Mouse (Mus musculus): Measurements from ENCODE around the gene Taar7b. TPM values are rescaled to one million over a fixed set of nuclear protein-coding genes. Genes with fewer than 3 reads are reported as not detected.

Gene Taar7b
- polyA plus RNA-seq (2016; fragmentation: Nextera tagmentation; extraction: Ambion mirVana), result not detected in 2 replicates

GRCm38 (mm10) chr10:23999639-24000038, at the start of gene Taar7b:
Taar7b (plus strand) TSS chr10:23999939.
- no peak within 1 kb of the TSS for H3K4me2 ChIP-seq
- H3K27ac ChIP-seq, result no peak within 1 kb of the TSS
- 58% methylated on average over 1 of the region's 1 CpGs for WGBS (ENCODE audit: insufficient replicate concordance)
- no peak for ATAC-seq
- H3K36me3 ChIP-seq, result no peaks in the 10 kb centered on the region
- no peaks in the 10 kb centered on the region for H3K27me3 ChIP-seq (replicated peaks)
- no peaks in the 10 kb centered on the region for H3K9me3 ChIP-seq (replicated peaks)
- H3K4me1 ChIP-seq, result no peaks in the 10 kb centered on the region
- H3K4me3 ChIP-seq, result no peak within 1 kb of the TSS
- no peak within 1 kb of the TSS for H3K9ac ChIP-seq

GRCm38 (mm10) chr10:23951714-23952113, 48.0 kb upstream of the Taar7b start:
- Histone ChIP-seq H3K4me3 (no peak overlapping the region), H3K36me3 (no peaks in the 10 kb centered on the region), H3K9me3 (replicated peaks) (no peaks in the 10 kb centered on the region), H3K27ac (no peak overlapping the region), H3K4me1 (no peaks in the 10 kb centered on the region), H3K27me3 (replicated peaks) (no peaks in the 10 kb centered on the region), H3K9ac (no peak overlapping the region), H3K4me2 (no peak overlapping the region)
- no peak for ATAC-seq
- WGBS (ENCODE audit: insufficient replicate concordance), result 64% methylated on average over 6 of the region's 6 CpGs

GRCm38 (mm10) chr10:23959071-23959470, 40.7 kb upstream of the Taar7b start:
- ATAC-seq, result no peak
- H3K4me2 ChIP-seq, result no peak overlapping the region

GRCm38 (mm10) chr10:23960444-23960915, 39.3 kb upstream of the Taar7b start, which contains the start of gene Taar4:
Taar4 (plus strand) TSS chr10:23960494.
- no peaks in the 10 kb centered on the region for H3K36me3 ChIP-seq
- ATAC-seq, result no peak
- H3K4me2 ChIP-seq, result no peak within 1 kb of the TSS
- no peaks in the 10 kb centered on the region for H3K4me1 ChIP-seq
- H3K27me3 ChIP-seq (replicated peaks), result no peaks in the 10 kb centered on the region
- H3K27ac ChIP-seq, result no peak within 1 kb of the TSS
- WGBS (ENCODE audit: insufficient replicate concordance), result 68% methylated on average over 13 of the region's 13 CpGs
- H3K4me3 ChIP-seq, result no peak within 1 kb of the TSS
- H3K9ac ChIP-seq, result no peak within 1 kb of the TSS
- H3K9me3 ChIP-seq (replicated peaks), result no peaks in the 10 kb centered on the region

More at GRCm38 (mm10) chr10:23959071-23959470, 40.7 kb upstream of the Taar7b start:
- H3K27ac ChIP-seq, result no peak overlapping the region
- no peaks in the 10 kb centered on the region for H3K36me3 ChIP-seq
- H3K4me3 ChIP-seq, result no peak overlapping the region
- H3K9ac ChIP-seq, result no peak overlapping the region
- no peaks in the 10 kb centered on the region for H3K9me3 ChIP-seq (replicated peaks)
- H3K4me1 ChIP-seq, result no peaks in the 10 kb centered on the region
- 50% methylated on average over 3 of the region's 3 CpGs for WGBS (ENCODE audit: insufficient replicate concordance)
- no peaks in the 10 kb centered on the region for H3K27me3 ChIP-seq (replicated peaks)

- no peak overlapping the region for H3K27ac ChIP-seq
- no peak overlapping the region for H3K4me2 ChIP-seq
- H3K4me3 ChIP-seq, result no peak overlapping the region
- no peaks in the 10 kb centered on the region for H3K27me3 ChIP-seq (replicated peaks)
- H3K9me3 ChIP-seq (replicated peaks), result no peaks in the 10 kb centered on the region
- ATAC-seq, result no peak
- no peaks in the 10 kb centered on the region for H3K4me1 ChIP-seq
- 58% methylated on average over 3 of the region's 3 CpGs for WGBS (ENCODE audit: insufficient replicate concordance)
- no peak overlapping the region for H3K9ac ChIP-seq
- H3K36me3 ChIP-seq, result no peaks in the 10 kb centered on the region
Measured at GRCm38 (mm10) chr10:23963444-23963843, 36.3 kb upstream of the Taar7b start.

- Histone ChIP-seq H3K9ac (no peak overlapping the region), H3K27me3 (replicated peaks) (no peaks in the 10 kb centered on the region), H3K4me3 (no peak overlapping the region), H3K9me3 (replicated peaks) (no peaks in the 10 kb centered on the region), H3K4me1 (no peaks in the 10 kb centered on the region), H3K36me3 (no peaks in the 10 kb centered on the region), H3K4me2 (no peak overlapping the region), H3K27ac (no peak overlapping the region)
- WGBS (ENCODE audit: insufficient replicate concordance), result 70% methylated on average over 6 of the region's 6 CpGs
- ATAC-seq, result no peak
Measured at GRCm38 (mm10) chr10:23964921-23965610, 34.7 kb upstream of the Taar7b start.

GRCm38 (mm10) chr10:23970656-23971165, 29.0 kb upstream of the Taar7b start, which contains the start of gene Taar5:
Taar5 (plus strand) TSS chr10:23970706.
- 70% methylated on average over 11 of the region's 11 CpGs for WGBS (ENCODE audit: insufficient replicate concordance)
- no peak for ATAC-seq
- H3K4me1 ChIP-seq, result no peaks in the 10 kb centered on the region
- H3K36me3 ChIP-seq, result no peaks in the 10 kb centered on the region
- H3K4me3 ChIP-seq, result no peak within 1 kb of the TSS
- H3K27ac ChIP-seq, result no peak within 1 kb of the TSS
- H3K9me3 ChIP-seq (replicated peaks), result no peaks in the 10 kb centered on the region
- no peak within 1 kb of the TSS for H3K4me2 ChIP-seq
- H3K27me3 ChIP-seq (replicated peaks), result no peaks in the 10 kb centered on the region
- no peak within 1 kb of the TSS for H3K9ac ChIP-seq

GRCm38 (mm10) chr10:23971256-23971655, 28.5 kb upstream of the Taar7b start:
- H3K4me3 ChIP-seq, result no peak overlapping the region
- 60% methylated on average over 5 of the region's 5 CpGs for WGBS (ENCODE audit: insufficient replicate concordance)
- H3K9ac ChIP-seq, result no peak overlapping the region
- H3K36me3 ChIP-seq, result no peaks in the 10 kb centered on the region
- no peak overlapping the region for H3K27ac ChIP-seq
- H3K4me1 ChIP-seq, result no peaks in the 10 kb centered on the region
- ATAC-seq, result no peak
- no peak overlapping the region for H3K4me2 ChIP-seq
- no peaks in the 10 kb centered on the region for H3K9me3 ChIP-seq (replicated peaks)
- H3K27me3 ChIP-seq (replicated peaks), result no peaks in the 10 kb centered on the region

- WGBS (ENCODE audit: insufficient replicate concordance), result 55% methylated on average over 4 of the region's 4 CpGs
- no peaks in the 10 kb centered on the region for H3K27me3 ChIP-seq (replicated peaks)
- ATAC-seq, result no peak
- no peaks in the 10 kb centered on the region for H3K4me1 ChIP-seq
- H3K36me3 ChIP-seq, result no peaks in the 10 kb centered on the region
- no peak overlapping the region for H3K4me3 ChIP-seq
- no peaks in the 10 kb centered on the region for H3K9me3 ChIP-seq (replicated peaks)
- no peak overlapping the region for H3K27ac ChIP-seq
- no peak overlapping the region for H3K4me2 ChIP-seq
- H3K9ac ChIP-seq, result no peak overlapping the region
Measured at GRCm38 (mm10) chr10:23977958-23978357, 21.8 kb upstream of the Taar7b start.

GRCm38 (mm10) chr10:23978901-23979705, 20.6 kb upstream of the Taar7b start:
- Histone ChIP-seq H3K4me1 (no peaks in the 10 kb centered on the region), H3K27me3 (replicated peaks) (no peaks in the 10 kb centered on the region), H3K27ac (no peak overlapping the region), H3K36me3 (no peaks in the 10 kb centered on the region), H3K4me2 (no peak overlapping the region), H3K9me3 (replicated peaks) (no peaks in the 10 kb centered on the region), H3K9ac (no peak overlapping the region), H3K4me3 (no peak overlapping the region)
- peak; percentile 68 for ATAC-seq
- 37% methylated on average over 16 of the region's 16 CpGs for WGBS (ENCODE audit: insufficient replicate concordance)

- H3K27me3 ChIP-seq (replicated peaks), result no peaks in the 10 kb centered on the region
- no peak within 1 kb of the TSS for H3K27ac ChIP-seq
- H3K4me2 ChIP-seq, result no peak within 1 kb of the TSS
- ATAC-seq, result no peak
- H3K36me3 ChIP-seq, result no peaks in the 10 kb centered on the region
- no peak within 1 kb of the TSS for H3K4me3 ChIP-seq
- no peaks in the 10 kb centered on the region for H3K4me1 ChIP-seq
- 58% methylated on average over 8 of the region's 8 CpGs for WGBS (ENCODE audit: insufficient replicate concordance)
- H3K9ac ChIP-seq, result no peak within 1 kb of the TSS
- H3K9me3 ChIP-seq (replicated peaks), result no peaks in the 10 kb centered on the region
Measured at GRCm38 (mm10) chr10:23985546-23985945, 14.2 kb upstream of the Taar7b start, which contains the start of gene Taar6. Taar6 (minus strand) TSS chr10:23985646.

- no peaks in the 10 kb centered on the region for H3K27me3 ChIP-seq (replicated peaks)
- H3K9ac ChIP-seq, result no peak overlapping the region
- H3K9me3 ChIP-seq (replicated peaks), result no peaks in the 10 kb centered on the region
- H3K4me1 ChIP-seq, result no peaks in the 10 kb centered on the region
- H3K36me3 ChIP-seq, result no peaks in the 10 kb centered on the region
- no peak for ATAC-seq
- H3K27ac ChIP-seq, result no peak overlapping the region
- WGBS (ENCODE audit: insufficient replicate concordance), result 45% methylated on average over 5 of the region's 5 CpGs
- H3K4me3 ChIP-seq, result no peak overlapping the region
- no peak overlapping the region for H3K4me2 ChIP-seq
Measured at GRCm38 (mm10) chr10:23986419-23986818, 13.3 kb upstream of the Taar7b start.
